Mouse (Mus musculus) hindbrain, embryonic 11.5 days (tissue): ENCODE results near the gene Mesp2. TPM values are rescaled to one million over a fixed set of nuclear protein-coding genes. Genes with fewer than 3 reads are reported as not detected.

Experiments used
- ATAC-seq: fragments of 200-750 bp; cut with Nextera tagmentation; 2 replicates; pipeline ENCODE4 v1.8.0; 2017; ENCODE audit warnings: mild to moderate bottlenecking, moderate TSS enrichment, moderate library complexity; ENCODE audit not compliant: low FRiP score
- DNase-seq: peaks from one replicate; pipeline ENCODE4 v3.0.0-alpha.2; 2015; ENCODE audit warnings: low spot score
- H3K27ac ChIP-seq: fragments of 300-500 bp; sonication (generic); 2 replicates; pipeline ENCODE4 v1.5.1; 2014; ENCODE audit warnings: mild to moderate bottlenecking, low read depth, low read length
- H3K27me3 ChIP-seq: fragments of 300-500 bp; sonication (generic); 2 replicates; pipeline ENCODE4 v1.6.1; 2014; ENCODE audit warnings: mild to moderate bottlenecking, low read length, moderate library complexity, mixed read lengths; ENCODE audit not compliant: control insufficient read depth, insufficient read depth
- H3K36me3 ChIP-seq: fragments of 300-500 bp; sonication (generic); 2 replicates; pipeline ENCODE4 v1.6.1; 2014; ENCODE audit warnings: mild to moderate bottlenecking, low read length, moderate library complexity, mixed read lengths; ENCODE audit not compliant: control insufficient read depth, insufficient read depth
- H3K4me1 ChIP-seq: fragments of 300-500 bp; sonication (generic); replicated peaks from 2 replicates; pipeline ENCODE4 v1.6.1; 2014; ENCODE audit warnings: low read length, mixed read lengths; ENCODE audit not compliant: control insufficient read depth, insufficient read depth
- H3K4me2 ChIP-seq: fragments of 300-500 bp; sonication (generic); replicated peaks from 2 replicates; pipeline ENCODE4 v1.6.1; 2014; ENCODE audit warnings: mild to moderate bottlenecking, low read depth, low read length
- H3K4me3 ChIP-seq: fragments of 300-500 bp; sonication (generic); 2 replicates; pipeline ENCODE4 v1.5.1; 2014; ENCODE audit warnings: low read depth, low read length
- H3K9ac ChIP-seq: fragments of 300-500 bp; sonication (generic); 2 replicates; pipeline ENCODE4 v1.6.1; 2014; ENCODE audit warnings: low read depth, low read length
- H3K9me3 ChIP-seq: fragments of 300-500 bp; sonication (generic); 2 replicates; pipeline ENCODE4 v1.6.1; 2016; ENCODE audit warnings: low read length; ENCODE audit not compliant: control insufficient read depth
- WGBS: fragments of 180-500 bp; shearing (Covaris S2); extraction: QIAGEN DNeasy Blood & Tissue Kit; methylation state at CpG from one replicate; pipeline ENCODE4 v1.1.7; 2014; 5-methylcytosine and 5-hydroxymethylcytosine counted together
- polyA plus RNA-seq: library from polyadenylated mRNA; unstranded; fragments of >200 nt; fragmentation: Nextera tagmentation; extraction: Ambion mirVana; gene quantifications from 2 replicates; pipeline ENCODE4 v1.2.1, GENCODE M21; 2014

Gene Mesp2
- polyA plus RNA-seq, result 0.42 and 0.78 TPM in 2 replicates

GRCm38 (mm10) chr7:79810611-79811506, at the start of gene Mesp2:
Gene Mesp2, plus strand, starts transcription at chr7:79810727.
- ATAC-seq (peak; percentile 76), DNase-seq (peak; percentile 91)
- 19% methylated on average over 71 of the region's 71 CpGs for WGBS
- H3K4me2 ChIP-seq, result peak within 1 kb of the TSS; percentile 49
- H3K9ac ChIP-seq, result peak within 1 kb of the TSS; percentile 28
- H3K36me3 ChIP-seq, result no peaks in the 10 kb centered on the region
- H3K9me3 ChIP-seq, result no peaks in the 10 kb centered on the region
- no peak within 1 kb of the TSS for H3K27ac ChIP-seq
- H3K27me3 ChIP-seq, result peaks cover 9% of the 10 kb centered on the region
- H3K4me3 ChIP-seq, result peak within 1 kb of the TSS; percentile 22
- no peaks in the 10 kb centered on the region for H3K4me1 ChIP-seq

GRCm38 (mm10) chr7:79761124-79761876, 49.2 kb upstream of the Mesp2 start:
- no peaks in the 10 kb centered on the region for H3K36me3 ChIP-seq
- H3K4me2 ChIP-seq, result no peak overlapping the region
- ATAC-seq (no peak), DNase-seq (no peak)
- no peaks in the 10 kb centered on the region for H3K27me3 ChIP-seq
- no peaks in the 10 kb centered on the region for H3K4me1 ChIP-seq
- H3K4me3 ChIP-seq, result no peak overlapping the region
- 85% methylated on average over 5 of the region's 5 CpGs for WGBS
- H3K27ac ChIP-seq, result no peak overlapping the region
- no peak overlapping the region for H3K9ac ChIP-seq
- H3K9me3 ChIP-seq, result no peaks in the 10 kb centered on the region

- Histone ChIP-seq H3K4me1 (no peaks in the 10 kb centered on the region), H3K9ac (no peak overlapping the region), H3K4me2 (no peak overlapping the region), H3K27me3 (no peaks in the 10 kb centered on the region), H3K27ac (no peak overlapping the region), H3K9me3 (no peaks in the 10 kb centered on the region), H3K4me3 (no peak overlapping the region), H3K36me3 (no peaks in the 10 kb centered on the region)
- ATAC-seq (no peak), DNase-seq (no peak)
- WGBS, result 84% methylated on average over 8 of the region's 8 CpGs
Measured at GRCm38 (mm10) chr7:79762106-79762505, 48.4 kb upstream of the Mesp2 start.

GRCm38 (mm10) chr7:79765991-79766390, 44.5 kb upstream of the Mesp2 start:
- Histone ChIP-seq H3K9ac (no peak overlapping the region), H3K4me3 (no peak overlapping the region), H3K4me2 (no peak overlapping the region), H3K4me1 (no peaks in the 10 kb centered on the region), H3K9me3 (no peaks in the 10 kb centered on the region), H3K27me3 (no peaks in the 10 kb centered on the region), H3K27ac (no peak overlapping the region), H3K36me3 (no peaks in the 10 kb centered on the region)
- no peak for ATAC-seq
- 33% methylated on average over 1 of the region's 1 CpGs for WGBS
- no peak for DNase-seq

- no peak overlapping the region for H3K4me2 ChIP-seq
- H3K27me3 ChIP-seq, result no peaks in the 10 kb centered on the region
- WGBS, result 83% methylated on average over 3 of the region's 3 CpGs
- no peak overlapping the region for H3K4me3 ChIP-seq
- H3K36me3 ChIP-seq, result no peaks in the 10 kb centered on the region
- no peaks in the 10 kb centered on the region for H3K9me3 ChIP-seq
- no peak overlapping the region for H3K9ac ChIP-seq
- H3K27ac ChIP-seq, result no peak overlapping the region
- H3K4me1 ChIP-seq, result no peaks in the 10 kb centered on the region
- no peak for DNase-seq
- no peak for ATAC-seq
Measured at GRCm38 (mm10) chr7:79769664-79770063, 40.9 kb upstream of the Mesp2 start.

GRCm38 (mm10) chr7:79771561-79772512, 38.7 kb upstream of the Mesp2 start:
- ATAC-seq (no peak), DNase-seq (no peak)
- no peak overlapping the region for H3K4me2 ChIP-seq
- 43% methylated on average over 15 of the region's 15 CpGs for WGBS
- H3K27ac ChIP-seq, result no peak overlapping the region
- H3K27me3 ChIP-seq, result no peaks in the 10 kb centered on the region
- no peaks in the 10 kb centered on the region for H3K4me1 ChIP-seq
- H3K9ac ChIP-seq, result no peak overlapping the region
- no peaks in the 10 kb centered on the region for H3K36me3 ChIP-seq
- H3K9me3 ChIP-seq, result no peaks in the 10 kb centered on the region
- no peak overlapping the region for H3K4me3 ChIP-seq

- WGBS, result 37% methylated on average over 16 of the region's 16 CpGs
- H3K9ac ChIP-seq, result no peak overlapping the region
Measured at GRCm38 (mm10) chr7:79780647-79781626, 29.6 kb upstream of the Mesp2 start.

More at GRCm38 (mm10) chr7:79780647-79781626, 29.6 kb upstream of the Mesp2 start:
- DNase-seq (peak; percentile 87), ATAC-seq (peak; percentile 27; the same call in 1 of the 2 replicates)
- no peak overlapping the region for H3K27ac ChIP-seq
- H3K27me3 ChIP-seq, result no peaks in the 10 kb centered on the region
- H3K4me2 ChIP-seq, result peak overlapping the region; percentile 28
- no peaks in the 10 kb centered on the region for H3K36me3 ChIP-seq
- no peak overlapping the region for H3K4me3 ChIP-seq
- H3K4me1 ChIP-seq, result no peaks in the 10 kb centered on the region
- H3K9me3 ChIP-seq, result no peaks in the 10 kb centered on the region
